Mouse (Mus musculus): Measurements from ENCODE around the gene B230104I21Rik. TPM values are rescaled to one million over a fixed set of nuclear protein-coding genes. Genes with fewer than 3 reads are reported as not detected.

Gene B230104I21Rik
- polyA plus RNA-seq, 1 experiment = 0.38 TPM

- no peak for TF ChIP-seq CTCF (IDR thresholded peaks at IDR 0.05; ENCODE audit: extremely low read depth, insufficient read depth, low read length)
- no peak for TF ChIP-seq POLR2A (IDR thresholded peaks at IDR 0.05; ENCODE audit: extremely low read depth, insufficient read depth, low read length)
- no peak overlapping the region for H3K4me3 ChIP-seq (ENCODE audit: insufficient read depth, low read length)
- H3K27ac ChIP-seq (ENCODE audit: insufficient read depth, low read length) = 0 out of 2 replicates have a peak overlapping the region, but pooled peaks have one; percentile 18
- H3K4me1 ChIP-seq (ENCODE audit: control insufficient read depth, insufficient read depth, low read length) = no peaks in the 10 kb centered on the region
These were observed 54.6 kb downstream of the B230104I21Rik start for GRCm38 (mm10) chr4:154390333-154391080.

GRCm38 (mm10) chr4:154392641-154393040 lies 56.7 kb downstream of the B230104I21Rik start:
- TF ChIP-seq POLR2A (IDR thresholded peaks at IDR 0.05; ENCODE audit: extremely low read depth, insufficient read depth, low read length) = no peak
- no peak for TF ChIP-seq CTCF (IDR thresholded peaks at IDR 0.05; ENCODE audit: extremely low read depth, insufficient read depth, low read length)
- H3K4me1 ChIP-seq (ENCODE audit: control insufficient read depth, insufficient read depth, low read length) = no peaks in the 10 kb centered on the region
- no peak overlapping the region for H3K27ac ChIP-seq (ENCODE audit: insufficient read depth, low read length)
- H3K4me3 ChIP-seq (ENCODE audit: insufficient read depth, low read length) = no peak overlapping the region

- Histone ChIP-seq H3K4me3 (ENCODE audit: insufficient read depth, low read length) (no peak overlapping the region), H3K4me1 (ENCODE audit: control insufficient read depth, insufficient read depth, low read length) (no peaks in the 10 kb centered on the region), H3K27ac (ENCODE audit: insufficient read depth, low read length) (peak overlapping the region; percentile 51)
- TF ChIP-seq CTCF (IDR thresholded peaks at IDR 0.05; ENCODE audit: extremely low read depth, insufficient read depth, low read length) = peak; percentile 52
- TF ChIP-seq POLR2A (IDR thresholded peaks at IDR 0.05; ENCODE audit: extremely low read depth, insufficient read depth, low read length) = no peak
These were observed 57.5 kb downstream of the B230104I21Rik start for GRCm38 (mm10) chr4:154393196-154394122.

GRCm38 (mm10) chr4:154394123-154394722 lies 58.3 kb downstream of the B230104I21Rik start:
- H3K27ac ChIP-seq (ENCODE audit: insufficient read depth, low read length) = peak overlapping the region; percentile 51; the same call in 1 of the 2 replicates
- no peak overlapping the region for H3K4me3 ChIP-seq (ENCODE audit: insufficient read depth, low read length)
- TF ChIP-seq POLR2A (IDR thresholded peaks at IDR 0.05; ENCODE audit: extremely low read depth, insufficient read depth, low read length) = no peak
- TF ChIP-seq CTCF (IDR thresholded peaks at IDR 0.05; ENCODE audit: extremely low read depth, insufficient read depth, low read length) = no peak
- no peaks in the 10 kb centered on the region for H3K4me1 ChIP-seq (ENCODE audit: control insufficient read depth, insufficient read depth, low read length)

- Histone ChIP-seq H3K4me1 (ENCODE audit: control insufficient read depth, insufficient read depth, low read length) (peaks cover 2% of the 10 kb centered on the region; the same call in 1 of the 2 replicates), H3K27ac (ENCODE audit: insufficient read depth, low read length) (no peak overlapping the region), H3K4me3 (ENCODE audit: insufficient read depth, low read length) (no peak overlapping the region)
- TF ChIP-seq POLR2A (IDR thresholded peaks at IDR 0.05; ENCODE audit: extremely low read depth, insufficient read depth, low read length) = no peak
- no peak for TF ChIP-seq CTCF (IDR thresholded peaks at IDR 0.05; ENCODE audit: extremely low read depth, insufficient read depth, low read length)
These were observed 60.9 kb downstream of the B230104I21Rik start for GRCm38 (mm10) chr4:154396652-154397301.

Other genes with a start within 250 kb of the B230104I21Rik start
- gene Trp73, start 195.9 kb upstream of the B230104I21Rik start, polyA plus RNA-seq (2012; rRNA removed) = 0.51 and 0.54 TPM in 2 replicates
- gene Wrap73, start 193.8 kb upstream of the B230104I21Rik start, polyA plus RNA-seq (2012; rRNA removed) = 34.3 and 35.7 TPM in 2 replicates
- 235 and 239 TPM in 2 replicates for gene Tprgl, start 175.5 kb upstream of the B230104I21Rik start, polyA plus RNA-seq (2012; rRNA removed)
- gene Megf6, start 165.4 kb upstream of the B230104I21Rik start, polyA plus RNA-seq (2012; rRNA removed) = 3.0 TPM in 2 replicates
- 0.21 and 0.25 TPM in 2 replicates for gene Arhgef16, start 34.5 kb upstream of the B230104I21Rik start, polyA plus RNA-seq (2012; rRNA removed)

Measured in cortical plate, adult 2 months (tissue).